Mouse (Mus musculus) thymus, adult 2 months (tissue): Measurements from ENCODE around the gene Dcaf17. TPM values are rescaled to one million over a fixed set of nuclear protein-coding genes. Genes with fewer than 3 reads are reported as not detected.
A peak's percentile ranks its signal among the peaks of the same experiment; 100 is the strongest.

Experiments used
- DNase-seq: peaks from one replicate; pipeline ENCODE4 v3.0.0; 2021
- H3K27ac ChIP-seq: fragments of 200-500 bp; 2 replicates; pipeline ENCODE4 v1.5.1; 2012; ENCODE audit warnings: low read length, control low read depth; ENCODE audit not compliant: control insufficient read depth, insufficient read depth
- H3K27me3 ChIP-seq: fragments of 200-500 bp; 2 replicates; pipeline ENCODE4 v1.6.1; 2012; ENCODE audit warnings: mild to moderate bottlenecking, low read length, moderate library complexity, mixed read lengths; ENCODE audit not compliant: control insufficient read depth, insufficient read depth
- H3K36me3 ChIP-seq: fragments of 200-500 bp; 2 replicates; pipeline ENCODE4 v1.6.1; 2012; ENCODE audit warnings: mild to moderate bottlenecking, low read length, moderate library complexity; ENCODE audit not compliant: control insufficient read depth, insufficient read depth
- H3K4me1 ChIP-seq: fragments of 200-500 bp; replicated peaks from 2 replicates; pipeline ENCODE4 v1.6.1; 2012; ENCODE audit warnings: low read length; ENCODE audit not compliant: control insufficient read depth, insufficient read depth
- H3K4me3 ChIP-seq: fragments of 200-500 bp; 2 replicates; pipeline ENCODE4 v1.5.1; 2012; ENCODE audit warnings: mild to moderate bottlenecking, low read length, control low read depth, moderate library complexity; ENCODE audit not compliant: control insufficient read depth, insufficient read depth
- CTCF ChIP-seq: fragments of 200-500 bp; IDR thresholded peaks from 2 replicates; pipeline ENCODE4 v1.5.1; 2012; ENCODE audit warnings: mild to moderate bottlenecking, control low read depth, low read length, moderate library complexity, borderline replicate concordance; ENCODE audit not compliant: control insufficient read depth, poor library complexity, insufficient read depth; ENCODE audit errors: extremely low read depth
- POLR2A ChIP-seq: fragments of 200-500 bp; IDR thresholded peaks from 2 replicates; pipeline ENCODE4 v1.6.1; 2012; ENCODE audit warnings: mild to moderate bottlenecking, low read length, control low read depth, moderate library complexity; ENCODE audit not compliant: control insufficient read depth, poor library complexity, insufficient read depth; ENCODE audit errors: extremely low read depth
- WGBS: fragments of 180-500 bp; shearing (Covaris S2); methylation state at CpG from one replicate; pipeline ENCODE4 v1.1.7; 2018; 5-methylcytosine and 5-hydroxymethylcytosine counted together
- polyA plus RNA-seq: library from polyadenylated mRNA; depleted of rRNA; stranded (reverse); fragments of >200 nt; gene quantifications from 2 replicates; pipeline ENCODE4 v1.2.3, GENCODE M21; 2012

Dcaf17 gene
- polyA plus RNA-seq, 1 experiment: 10.2 TPM

DNA sequence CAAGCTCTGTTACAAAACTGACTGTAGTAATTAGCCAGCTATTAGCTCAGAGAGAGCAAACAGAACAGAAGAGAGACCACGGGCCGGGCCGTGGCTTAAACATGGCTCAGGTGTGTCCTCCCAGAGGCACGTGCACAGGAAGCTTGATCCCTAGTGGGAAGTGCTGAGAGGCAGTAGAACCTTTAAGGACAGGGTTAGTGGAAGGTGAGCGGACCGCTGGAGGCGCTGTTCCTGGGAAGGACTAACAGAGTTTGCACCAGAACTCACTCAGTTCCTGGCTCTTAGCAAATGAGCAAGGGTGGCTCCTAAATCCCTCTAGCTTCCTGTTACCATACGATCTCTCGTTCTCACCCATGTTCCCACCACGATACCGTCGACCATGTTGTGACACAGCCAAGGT, 6.2 kb upstream of the Dcaf17 start:
- Histone ChIP-seq H3K27me3 (no peaks in the 10 kb centered on the region), H3K4me3 (no peak overlapping the region), H3K4me1 (peaks cover 35% of the 10 kb centered on the region), H3K36me3 (no peaks in the 10 kb centered on the region), H3K27ac (peak overlapping the region; percentile 84)
- TF ChIP-seq CTCF (no peak), POLR2A (no peak)
- DNase-seq: no peak
- 55% methylated on average over 12 of the region's 12 CpGs for WGBS

- TF ChIP-seq CTCF (no peak), POLR2A (no peak)
- 60% methylated on average over 7 of the region's 7 CpGs for whole genome bisulfite sequencing
- DNase-seq: no peak
- H3K27ac ChIP-seq: peak overlapping the region; percentile 53; the same call in 1 of the 2 replicates
- peaks cover 32% of the 10 kb centered on the region for H3K4me1 ChIP-seq
- H3K4me3 ChIP-seq: peak overlapping the region; percentile 18; the same call in 1 of the 2 replicates
- H3K27me3 ChIP-seq: no peaks in the 10 kb centered on the region
- H3K36me3 ChIP-seq: no peaks in the 10 kb centered on the region
Measured at GRCm38 (mm10) chr2:71050511-71050910, 4.6 kb upstream of the Dcaf17 start.

- H3K36me3 ChIP-seq: no peaks in the 10 kb centered on the region
- H3K4me1 ChIP-seq: peaks cover 21% of the 10 kb centered on the region
- TF ChIP-seq POLR2A (no peak), CTCF (no peak)
- peak; percentile 32 for DNase-seq
- H3K27me3 ChIP-seq: no peaks in the 10 kb centered on the region
- 5% methylated on average over 9 of the region's 9 CpGs for WGBS
- H3K27ac ChIP-seq: peak overlapping the region; percentile 94
- peak overlapping the region; percentile 92; the same call in 1 of the 2 replicates for H3K4me3 ChIP-seq
Measured at GRCm38 (mm10) chr2:71054716-71055115, 412 bp upstream of the Dcaf17 start.

DNA sequence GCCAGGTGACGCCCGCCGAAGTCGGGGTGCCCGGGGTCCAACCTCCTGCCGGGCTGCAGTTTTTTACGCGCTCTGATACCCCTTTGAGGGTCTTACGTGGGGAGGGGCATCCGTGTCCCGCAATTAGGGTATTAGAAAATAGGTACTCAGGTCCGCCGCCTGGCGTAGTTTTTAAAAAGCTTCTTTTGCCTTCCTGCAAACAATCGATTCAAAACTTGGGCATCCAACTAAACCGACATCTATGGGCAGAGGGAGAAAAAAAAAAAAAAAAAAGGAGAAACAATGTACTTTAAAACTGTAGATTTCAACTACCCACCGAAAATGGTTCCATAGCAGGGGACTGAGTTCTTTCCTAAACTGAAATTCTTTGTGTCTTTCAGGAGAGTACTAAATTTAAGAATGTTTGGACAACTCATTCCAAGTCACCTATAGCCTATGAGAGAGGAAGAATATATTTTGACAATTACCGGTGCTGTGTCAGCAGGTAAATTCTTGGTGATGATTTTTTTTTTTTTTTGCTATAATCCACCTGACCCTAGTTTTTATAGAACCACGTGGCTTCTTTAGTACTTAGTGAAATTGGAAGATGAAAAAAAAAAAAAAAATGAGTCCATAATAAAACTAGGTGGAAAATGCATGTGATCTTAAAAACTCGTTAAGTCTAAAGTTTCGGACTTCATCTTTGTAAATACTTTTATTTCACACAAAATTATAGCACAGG, 1.1 kb downstream of the Dcaf17 start:
- 10% methylated on average over 21 of the region's 21 CpGs for WGBS
- H3K27me3 ChIP-seq: no peaks in the 10 kb centered on the region
- peak overlapping the region; percentile 87 for H3K27ac ChIP-seq
- H3K4me3 ChIP-seq: peak overlapping the region; percentile 67
- H3K4me1 ChIP-seq: peaks cover 12% of the 10 kb centered on the region
- peaks cover 10% of the 10 kb centered on the region; the same call in 1 of the 2 replicates for H3K36me3 ChIP-seq
- TF ChIP-seq CTCF (no peak), POLR2A (no peak)
- DNase-seq: no peak

DNA sequence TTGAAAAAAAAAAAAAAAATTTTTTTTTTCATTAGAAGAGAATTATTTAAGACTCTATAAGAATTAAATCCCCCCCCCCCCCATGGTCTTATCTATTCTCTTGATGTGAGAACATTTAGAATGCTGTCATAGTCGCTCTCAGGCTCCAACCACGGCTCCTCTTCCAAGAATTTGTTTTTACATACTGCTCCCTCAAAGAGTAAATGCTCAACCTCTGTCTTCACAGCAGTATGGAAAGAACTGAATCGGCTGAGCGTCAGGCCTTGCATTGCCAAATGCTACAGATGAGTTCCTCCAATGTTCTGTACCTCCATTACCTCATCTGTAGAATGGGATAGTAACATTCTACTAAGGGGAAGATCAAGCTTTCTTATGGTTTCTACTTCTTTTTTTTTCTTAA, 16.5 kb downstream of the Dcaf17 start:
- 96% methylated on average over 4 of the region's 4 CpGs for WGBS
- DNase-seq: no peak
- no peak overlapping the region for H3K4me3 ChIP-seq
- no peaks in the 10 kb centered on the region for H3K4me1 ChIP-seq
- no peaks in the 10 kb centered on the region for H3K27me3 ChIP-seq
- no peak for TF ChIP-seq POLR2A
- TF ChIP-seq CTCF: no peak
- H3K36me3 ChIP-seq: peaks cover 4% of the 10 kb centered on the region; the same call in 1 of the 2 replicates
- H3K27ac ChIP-seq: no peak overlapping the region

DNA sequence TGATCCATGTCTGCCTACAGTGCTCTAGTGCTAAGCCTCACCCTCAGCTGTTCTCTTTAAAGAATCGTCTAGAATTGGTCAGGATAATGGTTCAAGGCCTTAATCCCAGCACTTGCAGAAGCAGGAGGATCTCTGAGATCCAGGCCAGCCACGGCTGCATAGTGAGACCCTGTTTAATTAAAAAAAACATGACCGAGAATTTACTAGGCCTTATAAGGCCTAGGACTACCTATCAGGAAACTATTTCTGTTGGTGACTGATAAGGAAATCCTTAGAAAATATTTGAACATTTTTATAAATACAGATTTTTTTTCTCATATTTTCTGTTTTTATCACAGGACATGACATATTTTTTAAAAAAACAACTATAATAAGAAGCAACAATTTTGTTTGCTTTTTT, 18.2 kb downstream of the Dcaf17 start:
- no peak overlapping the region for H3K27ac ChIP-seq
- H3K27me3 ChIP-seq: no peaks in the 10 kb centered on the region
- no peak overlapping the region for H3K4me3 ChIP-seq
- no peaks in the 10 kb centered on the region for H3K4me1 ChIP-seq
- TF ChIP-seq CTCF (no peak), POLR2A (no peak)
- no peak for DNase-seq
- WGBS: 95% methylated on average over 3 of the region's 3 CpGs
- peaks cover 8% of the 10 kb centered on the region; the same call in 1 of the 2 replicates for H3K36me3 ChIP-seq
